Mouse (Mus musculus): ENCODE measurements around the gene Ncs1. TPM values are rescaled to one million over a fixed set of nuclear protein-coding genes. Genes with fewer than 3 reads are reported as not detected.

Gene Ncs1
- polyA plus RNA-seq, 1 experiment from 2014 or later, result 67.4 TPM

- Histone ChIP-seq H3K9me3 (ENCODE audit: control insufficient read depth, low read length) (no peaks in the 10 kb centered on the region), H3K4me3 (ENCODE audit: low read depth, low read length) (no peak overlapping the region), H3K9ac (ENCODE audit: low read length) (no peak overlapping the region), H3K27me3 (ENCODE audit: control insufficient read depth, insufficient read depth, low read length) (no peaks in the 10 kb centered on the region), H3K4me2 (no peak overlapping the region), H3K27ac (ENCODE audit: low read depth, low read length) (no peak overlapping the region), H3K4me1 (ENCODE audit: control insufficient read depth, insufficient read depth, low read length) (peaks cover 11% of the 10 kb centered on the region), H3K36me3 (ENCODE audit: control insufficient read depth, insufficient read depth, low read length) (no peaks in the 10 kb centered on the region)
- ATAC-seq (ENCODE audit: low FRiP score), result no peak
- WGBS, result 92% methylated on average over 13 of the region's 13 CpGs
- no peak for DNase-seq (ENCODE audit: low spot score, missing footprints)
Measured at GRCm38 (mm10) chr2:31208544-31209142, 37.0 kb upstream of the Ncs1 start.

- Histone ChIP-seq H3K27ac (ENCODE audit: low read depth, low read length) (no peak overlapping the region), H3K27me3 (ENCODE audit: control insufficient read depth, insufficient read depth, low read length) (no peaks in the 10 kb centered on the region), H3K36me3 (ENCODE audit: control insufficient read depth, insufficient read depth, low read length) (no peaks in the 10 kb centered on the region), H3K4me1 (ENCODE audit: control insufficient read depth, insufficient read depth, low read length) (peaks cover 11% of the 10 kb centered on the region), H3K4me2 (no peak overlapping the region), H3K9me3 (ENCODE audit: control insufficient read depth, low read length) (no peaks in the 10 kb centered on the region), H3K4me3 (ENCODE audit: low read depth, low read length) (no peak overlapping the region), H3K9ac (ENCODE audit: low read length) (no peak overlapping the region)
- 89% methylated on average over 4 of the region's 4 CpGs for WGBS
- DNase-seq (ENCODE audit: low spot score, missing footprints) (no peak), ATAC-seq (ENCODE audit: low FRiP score) (no peak)
Measured at GRCm38 (mm10) chr2:31209525-31209924, 36.1 kb upstream of the Ncs1 start.

GRCm38 (mm10) chr2:31210144-31210847, 35.3 kb upstream of the Ncs1 start:
- H3K9ac ChIP-seq (ENCODE audit: low read length), result no peak overlapping the region
- 0 out of 2 replicates have a peak, but pooled peaks cover under 1% of the 10 kb centered on the region for H3K36me3 ChIP-seq (ENCODE audit: control insufficient read depth, insufficient read depth, low read length)
- no peaks in the 10 kb centered on the region for H3K27me3 ChIP-seq (ENCODE audit: control insufficient read depth, insufficient read depth, low read length)
- peaks cover 11% of the 10 kb centered on the region for H3K4me1 ChIP-seq (ENCODE audit: control insufficient read depth, insufficient read depth, low read length)
- 33% methylated on average over 11 of the region's 11 CpGs for WGBS
- no peak overlapping the region for H3K4me3 ChIP-seq (ENCODE audit: low read depth, low read length)
- H3K4me2 ChIP-seq, result no peak overlapping the region
- H3K27ac ChIP-seq (ENCODE audit: low read depth, low read length), result peak overlapping the region; percentile 20; the same call in 1 of the 2 replicates
- ATAC-seq (ENCODE audit: low FRiP score) (peak; percentile 52; the same call in 1 of the 2 replicates), DNase-seq (ENCODE audit: low spot score, missing footprints) (no peak)
- H3K9me3 ChIP-seq (ENCODE audit: control insufficient read depth, low read length), result no peaks in the 10 kb centered on the region

- DNase-seq (ENCODE audit: low spot score, missing footprints), result no peak
- no peak for ATAC-seq (ENCODE audit: low FRiP score)
- Histone ChIP-seq H3K9ac (ENCODE audit: low read length) (no peak overlapping the region), H3K36me3 (ENCODE audit: control insufficient read depth, insufficient read depth, low read length) (0 out of 2 replicates have a peak, but pooled peaks cover 2% of the 10 kb centered on the region), H3K9me3 (ENCODE audit: control insufficient read depth, low read length) (no peaks in the 10 kb centered on the region), H3K4me2 (no peak overlapping the region), H3K4me3 (ENCODE audit: low read depth, low read length) (no peak overlapping the region), H3K4me1 (ENCODE audit: control insufficient read depth, insufficient read depth, low read length) (peaks cover 11% of the 10 kb centered on the region), H3K27ac (ENCODE audit: low read depth, low read length) (no peak overlapping the region), H3K27me3 (ENCODE audit: control insufficient read depth, insufficient read depth, low read length) (no peaks in the 10 kb centered on the region)
- WGBS, result 45% methylated on average over 3 of the region's 3 CpGs
Measured at GRCm38 (mm10) chr2:31211204-31211603, 34.4 kb upstream of the Ncs1 start.

GRCm38 (mm10) chr2:31214211-31214796, 31.3 kb upstream of the Ncs1 start:
- WGBS, result 88% methylated on average over 16 of the region's 16 CpGs
- no peak for DNase-seq (ENCODE audit: low spot score, missing footprints)

GRCm38 (mm10) chr2:31218611-31219010, 27.0 kb upstream of the Ncs1 start:
- no peak for ATAC-seq (ENCODE audit: low FRiP score)
- H3K4me1 ChIP-seq (ENCODE audit: control insufficient read depth, insufficient read depth, low read length), result no peaks in the 10 kb centered on the region
- H3K9ac ChIP-seq (ENCODE audit: low read length), result no peak overlapping the region
- DNase-seq (ENCODE audit: low spot score, missing footprints), result no peak
- no peaks in the 10 kb centered on the region for H3K27me3 ChIP-seq (ENCODE audit: control insufficient read depth, insufficient read depth, low read length)
- 0 out of 2 replicates have a peak, but pooled peaks cover 2% of the 10 kb centered on the region for H3K36me3 ChIP-seq (ENCODE audit: control insufficient read depth, insufficient read depth, low read length)
- no peak overlapping the region for H3K4me3 ChIP-seq (ENCODE audit: low read depth, low read length)
- H3K27ac ChIP-seq (ENCODE audit: low read depth, low read length), result no peak overlapping the region
- WGBS, result 85% methylated on average over 3 of the region's 3 CpGs
- H3K4me2 ChIP-seq, result no peak overlapping the region
- H3K9me3 ChIP-seq (ENCODE audit: control insufficient read depth, low read length), result no peaks in the 10 kb centered on the region

More at GRCm38 (mm10) chr2:31214211-31214796, 31.3 kb upstream of the Ncs1 start:
- Histone ChIP-seq H3K9ac (ENCODE audit: low read length) (no peak overlapping the region), H3K9me3 (ENCODE audit: control insufficient read depth, low read length) (no peaks in the 10 kb centered on the region), H3K27ac (ENCODE audit: low read depth, low read length) (no peak overlapping the region), H3K4me1 (ENCODE audit: control insufficient read depth, insufficient read depth, low read length) (peaks cover 8% of the 10 kb centered on the region), H3K4me2 (no peak overlapping the region), H3K27me3 (ENCODE audit: control insufficient read depth, insufficient read depth, low read length) (no peaks in the 10 kb centered on the region), H3K36me3 (ENCODE audit: control insufficient read depth, insufficient read depth, low read length) (0 out of 2 replicates have a peak, but pooled peaks cover 2% of the 10 kb centered on the region), H3K4me3 (ENCODE audit: low read depth, low read length) (no peak overlapping the region)
- ATAC-seq (ENCODE audit: low FRiP score), result no peak

- no peaks in the 10 kb centered on the region for H3K4me1 ChIP-seq (ENCODE audit: control insufficient read depth, insufficient read depth, low read length)
- WGBS, result 86% methylated on average over 6 of the region's 6 CpGs
- no peak overlapping the region for H3K4me3 ChIP-seq (ENCODE audit: low read depth, low read length)
- no peak overlapping the region for H3K4me2 ChIP-seq
- H3K27me3 ChIP-seq (ENCODE audit: control insufficient read depth, insufficient read depth, low read length), result no peaks in the 10 kb centered on the region
- no peak for DNase-seq (ENCODE audit: low spot score, missing footprints)
- no peaks in the 10 kb centered on the region for H3K9me3 ChIP-seq (ENCODE audit: control insufficient read depth, low read length)
- 0 out of 2 replicates have a peak, but pooled peaks cover 2% of the 10 kb centered on the region for H3K36me3 ChIP-seq (ENCODE audit: control insufficient read depth, insufficient read depth, low read length)
- ATAC-seq (ENCODE audit: low FRiP score), result no peak
- H3K9ac ChIP-seq (ENCODE audit: low read length), result no peak overlapping the region
- no peak overlapping the region for H3K27ac ChIP-seq (ENCODE audit: low read depth, low read length)
Measured at GRCm38 (mm10) chr2:31219470-31219869, 26.2 kb upstream of the Ncs1 start.

- DNase-seq (ENCODE audit: low spot score, missing footprints), result no peak
- no peaks in the 10 kb centered on the region for H3K4me1 ChIP-seq (ENCODE audit: control insufficient read depth, insufficient read depth, low read length)
- 76% methylated on average over 7 of the region's 7 CpGs for WGBS
Measured at GRCm38 (mm10) chr2:31220844-31221243, 24.8 kb upstream of the Ncs1 start.

GRCm38 (mm10) chr2:31221582-31221981, 24.0 kb upstream of the Ncs1 start:
- Histone ChIP-seq H3K9ac (ENCODE audit: low read length) (no peak overlapping the region), H3K4me3 (ENCODE audit: low read depth, low read length) (no peak overlapping the region), H3K27ac (ENCODE audit: low read depth, low read length) (no peak overlapping the region), H3K4me1 (ENCODE audit: control insufficient read depth, insufficient read depth, low read length) (no peaks in the 10 kb centered on the region), H3K4me2 (no peak overlapping the region), H3K36me3 (ENCODE audit: control insufficient read depth, insufficient read depth, low read length) (no peaks in the 10 kb centered on the region), H3K27me3 (ENCODE audit: control insufficient read depth, insufficient read depth, low read length) (no peaks in the 10 kb centered on the region), H3K9me3 (ENCODE audit: control insufficient read depth, low read length) (no peaks in the 10 kb centered on the region)
- DNase-seq (ENCODE audit: low spot score, missing footprints) (no peak), ATAC-seq (ENCODE audit: low FRiP score) (no peak)
- WGBS, result 86% methylated on average over 5 of the region's 5 CpGs

More at GRCm38 (mm10) chr2:31220844-31221243, 24.8 kb upstream of the Ncs1 start:
- Histone ChIP-seq H3K4me2 (no peak overlapping the region), H3K9me3 (ENCODE audit: control insufficient read depth, low read length) (no peaks in the 10 kb centered on the region), H3K4me3 (ENCODE audit: low read depth, low read length) (no peak overlapping the region), H3K27me3 (ENCODE audit: control insufficient read depth, insufficient read depth, low read length) (no peaks in the 10 kb centered on the region), H3K9ac (ENCODE audit: low read length) (no peak overlapping the region), H3K27ac (ENCODE audit: low read depth, low read length) (no peak overlapping the region), H3K36me3 (ENCODE audit: control insufficient read depth, insufficient read depth, low read length) (no peaks in the 10 kb centered on the region)
- ATAC-seq (ENCODE audit: low FRiP score), result no peak

All from midbrain, embryonic 11.5 days (tissue).